Mouse (Mus musculus) embryo, embryonic 10.5 days (tissue): ENCODE measurements around the gene Gm14151.
"Not testable (repeated sequence)": the region's sequence is repeated elsewhere in the genome, so short reads cannot be mapped to it uniquely, and the experiment has no call there.

ENCODE experiments used
- DNase-seq: peaks from one replicate; pipeline ENCODE4 v3.0.0-alpha.2; 2015; ENCODE audit warnings: low spot score

Gene Gm14151

DNA sequence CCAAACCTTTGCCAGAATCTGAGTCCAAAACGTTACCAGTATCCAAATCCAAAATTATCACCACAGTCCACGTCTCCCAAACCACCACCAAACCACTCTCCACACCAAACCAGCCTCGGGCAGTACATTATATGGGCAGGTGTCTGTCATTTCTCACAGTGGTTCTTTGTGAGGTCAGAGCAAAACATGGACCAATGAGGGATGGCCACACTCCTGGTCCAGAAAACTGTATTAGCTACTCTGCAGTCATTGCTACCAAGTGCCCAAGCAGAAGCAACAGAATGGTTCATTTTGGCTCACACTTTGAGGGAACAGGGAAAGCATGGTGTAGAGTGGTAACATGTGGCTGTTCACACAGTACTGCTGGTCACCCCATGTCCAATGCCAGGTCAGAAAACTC, at the start of gene Gm14151:
Gm14151 (minus strand) TSS at position 101 of the 400 bp plus-strand sequence.
- DNase-seq: not testable (repeated sequence)

DNA sequence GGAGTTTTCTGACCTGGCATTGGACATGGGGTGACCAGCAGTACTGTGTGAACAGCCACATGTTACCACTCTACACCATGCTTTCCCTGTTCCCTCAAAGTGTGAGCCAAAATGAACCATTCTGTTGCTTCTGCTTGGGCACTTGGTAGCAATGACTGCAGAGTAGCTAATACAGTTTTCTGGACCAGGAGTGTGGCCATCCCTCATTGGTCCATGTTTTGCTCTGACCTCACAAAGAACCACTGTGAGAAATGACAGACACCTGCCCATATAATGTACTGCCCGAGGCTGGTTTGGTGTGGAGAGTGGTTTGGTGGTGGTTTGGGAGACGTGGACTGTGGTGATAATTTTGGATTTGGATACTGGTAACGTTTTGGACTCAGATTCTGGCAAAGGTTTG, 5.8 kb upstream of the Gm14151 start, which contains the start of gene Gm14147:
Gm14147 (plus strand) TSS at position 301 of the 400 bp plus-strand sequence.
- DNase-seq: not testable (repeated sequence)

DNA sequence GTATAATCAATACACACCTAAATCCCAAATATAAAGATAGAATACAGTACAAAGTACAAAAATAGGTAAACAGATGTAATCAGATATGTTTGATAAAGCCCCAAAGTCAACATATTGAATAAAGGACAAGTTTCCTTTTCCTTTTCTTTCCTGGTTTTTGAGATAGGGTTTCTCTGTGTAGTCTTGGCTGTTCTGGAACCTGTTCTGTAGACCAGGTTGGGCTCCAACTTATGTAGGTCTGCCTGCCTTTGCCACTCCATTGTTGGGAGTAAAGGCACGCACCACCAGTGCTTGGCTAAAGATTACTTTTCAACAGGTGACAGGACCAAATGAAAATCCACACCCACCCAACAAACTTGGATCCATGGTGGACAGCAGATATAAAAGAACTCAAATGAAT, 35.5 kb downstream of the Gm14151 start:
- DNase-seq: no peak

DNA sequence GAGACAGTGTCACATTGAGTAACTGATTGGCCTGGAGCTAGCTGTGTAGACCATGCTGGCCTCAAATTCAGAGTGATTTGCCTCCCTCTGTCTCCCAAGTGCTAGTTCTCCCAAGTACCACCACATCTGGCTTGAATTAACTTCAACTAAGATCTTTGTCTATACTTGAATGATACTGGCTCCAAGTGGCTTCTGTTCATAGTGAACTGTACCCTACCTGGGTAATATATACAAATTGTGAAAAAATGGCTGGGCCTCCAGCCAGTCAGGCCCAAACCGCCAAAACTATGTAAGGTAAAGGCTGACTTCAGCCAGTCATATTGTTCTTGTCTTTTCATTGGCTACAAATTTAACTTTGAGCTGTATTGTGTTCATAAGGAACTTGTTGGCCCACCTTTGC, 51.7 kb downstream of the Gm14151 start:
- DNase-seq: peak; percentile 5

DNA sequence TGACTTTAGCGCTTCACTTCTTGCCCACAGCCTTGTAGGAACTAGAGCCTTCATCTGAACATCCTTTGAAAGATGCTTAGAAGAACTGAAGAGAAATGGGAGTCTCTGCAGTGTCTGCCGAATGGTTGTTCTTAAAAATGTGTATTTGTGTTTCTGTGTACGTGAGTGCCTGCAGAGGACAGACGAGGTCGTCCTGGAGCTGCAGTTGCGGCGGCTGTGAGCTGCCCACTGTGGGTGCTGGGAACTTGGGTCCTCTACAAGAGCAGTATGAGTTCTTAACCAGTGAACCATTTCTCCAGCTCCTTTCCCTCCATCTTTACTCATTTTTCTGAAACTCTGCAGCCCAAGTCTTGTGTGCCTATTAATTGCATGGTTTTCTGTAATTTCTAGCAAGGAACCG, 52.4 kb downstream of the Gm14151 start:
- no peak for DNase-seq

DNA sequence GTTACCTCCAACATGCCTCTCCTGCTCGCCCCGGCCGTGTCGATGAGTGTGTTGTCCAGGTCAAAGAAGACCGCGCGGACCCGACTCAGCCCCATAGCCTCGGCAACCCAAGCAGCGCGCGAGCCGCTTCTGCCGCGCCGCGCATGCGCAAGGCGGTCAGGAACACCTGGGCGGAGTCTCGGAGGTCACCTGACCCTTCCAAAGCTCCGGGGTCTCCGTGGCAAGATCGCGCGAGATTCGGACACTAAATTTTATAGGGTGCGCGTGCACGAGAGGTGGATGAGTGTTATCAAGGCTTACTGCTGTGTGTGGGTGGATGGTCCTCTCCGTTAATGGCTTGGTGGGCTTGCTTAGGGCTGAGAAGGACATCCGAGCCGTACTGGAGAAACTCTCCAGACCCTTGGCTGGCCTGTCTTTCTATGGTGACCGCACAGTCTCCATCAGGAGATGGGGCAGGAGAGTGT, 52.9 kb downstream of the Gm14151 start, which contains the start of the genes Ninl and Nanp:
Ninl (minus strand) TSS at position 151 of the 464 bp plus-strand sequence.
Nanp (minus strand) TSS at position 167 of the 464 bp plus-strand sequence.
- peak; percentile 98 for DNase-seq

DNA sequence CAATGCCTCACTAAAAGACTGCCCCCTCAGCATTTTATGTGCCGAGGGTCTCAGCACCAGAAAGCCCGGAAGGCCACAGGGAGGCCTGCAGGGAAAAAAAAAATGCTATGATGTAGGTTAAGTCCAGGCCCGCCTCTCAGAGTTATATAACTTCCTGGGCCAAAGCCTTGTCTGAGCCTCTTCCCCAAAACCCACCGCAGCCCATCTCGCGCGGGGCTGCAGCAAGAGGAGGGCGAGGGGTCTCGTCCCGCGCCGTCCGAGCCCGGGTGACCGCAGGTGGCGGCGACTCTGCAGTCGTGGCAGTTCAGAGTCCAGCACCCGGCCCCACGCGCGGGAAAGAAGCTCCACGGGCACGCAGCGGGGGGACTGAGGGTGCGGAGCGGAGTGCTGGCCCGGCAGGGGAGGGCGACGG, 53.3 kb downstream of the Gm14151 start:
- peak; percentile 58 for DNase-seq

DNA sequence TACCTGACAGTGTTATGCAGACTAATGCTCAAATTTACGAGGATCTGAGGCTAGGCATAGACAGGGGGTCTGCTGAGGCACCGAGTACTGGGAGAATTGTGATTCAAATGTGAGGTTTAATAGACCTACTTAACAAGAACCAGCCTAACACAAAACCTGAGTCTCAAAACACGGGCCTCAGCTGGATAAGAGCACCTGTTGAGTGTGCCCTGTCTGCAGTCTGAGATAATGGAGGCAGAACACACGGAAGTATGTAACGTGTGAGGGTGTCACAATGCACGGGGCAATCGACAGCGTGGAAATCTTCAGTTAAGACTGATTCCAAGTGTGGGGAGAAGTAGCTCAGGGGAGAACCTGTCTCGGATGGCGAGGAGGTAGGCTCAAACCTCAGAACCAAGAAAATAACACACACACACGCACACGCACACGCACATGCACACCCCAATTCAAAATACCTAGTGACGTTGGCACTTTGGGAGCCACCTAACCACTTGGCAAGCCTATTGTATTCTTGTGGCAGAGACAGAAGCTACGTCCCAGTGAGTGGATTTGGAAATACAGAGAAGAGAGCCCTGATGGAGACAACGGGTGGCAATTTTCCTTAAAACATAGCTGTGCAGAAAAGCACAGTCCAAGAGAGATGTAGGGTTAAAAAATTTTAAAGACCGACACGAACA, 54.1 kb downstream of the Gm14151 start:
- peak; percentile 13 for DNase-seq

DNA sequence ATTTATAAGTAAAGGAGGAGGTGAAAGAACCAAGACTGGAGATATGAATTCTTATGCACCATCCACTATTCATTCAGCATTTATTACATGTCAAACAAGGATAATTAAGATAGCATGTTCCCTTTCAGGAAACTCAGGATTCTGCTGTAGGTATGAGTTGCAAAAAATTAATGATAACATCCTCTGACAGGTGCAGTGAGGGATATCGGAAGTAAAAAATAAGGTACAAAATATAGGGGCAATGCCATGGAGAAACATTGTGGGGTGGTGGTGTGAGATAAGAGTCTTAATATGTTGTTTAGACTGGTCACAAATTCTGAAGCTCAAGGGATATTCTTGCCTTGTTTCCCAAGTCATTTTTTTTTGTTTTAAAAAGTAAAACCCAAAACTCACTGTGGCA, 54.9 kb downstream of the Gm14151 start:
- no peak for DNase-seq
